Mouse (Mus musculus) adrenal gland, adult 2 months (tissue): ENCODE measurements around the gene Rfpl4b. TPM values are rescaled to one million over a fixed set of nuclear protein-coding genes. Genes with fewer than 3 reads are reported as not detected.
"Not testable (repeated sequence)": the region's sequence is repeated elsewhere in the genome, so short reads cannot be mapped to it uniquely, and the experiment has no call there.

Experiments used
- DNase-seq: peaks from one replicate; pipeline ENCODE4 v3.0.0; 2021
- long read RNA-seq: library from polyadenylated mRNA; stranded (forward); transcript quantifications from one replicate; pipeline ENCODE4 v2.0.0, GENCODE M21; 2021
- polyA plus RNA-seq: library from polyadenylated mRNA; depleted of rRNA; stranded (reverse); fragments of >200 nt; gene quantifications from 2 replicates; pipeline ENCODE4 v1.2.3, GENCODE M21; 2012; rRNA removed
- total RNA-seq, 2 experiments: library from RNA; stranded (reverse); gene quantifications; 2 replicates each; pipeline ENCODE4 v1.2.3; 2021

Rfpl4b gene
- not detected for total RNA-seq
- polyA plus RNA-seq, result not detected in 2 replicates
- long read RNA-seq, result 0 reads

DNA sequence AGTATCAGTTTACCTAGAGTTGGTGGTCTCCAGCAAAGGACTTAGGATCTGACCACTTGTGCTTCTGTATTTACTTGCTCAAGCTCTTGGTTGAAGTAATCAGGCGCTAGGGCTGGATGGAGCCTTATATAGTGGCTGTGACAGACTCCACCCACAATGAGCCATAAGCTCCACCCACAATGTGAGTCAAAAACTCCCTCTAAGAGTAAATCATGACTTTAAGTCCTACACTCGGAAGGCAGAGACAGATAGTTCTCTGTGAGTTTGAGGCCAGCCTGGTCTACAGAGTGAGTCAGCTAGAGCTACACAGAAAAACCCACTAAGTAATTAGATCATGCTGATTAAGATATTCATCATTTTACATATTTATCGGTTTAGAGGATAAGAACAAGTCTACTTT lies at the start of gene Rfpl4b:
Gene Rfpl4b, minus strand, starts transcription at position 101 of the 400 bp plus-strand sequence.
- DNase-seq, result no peak

DNA sequence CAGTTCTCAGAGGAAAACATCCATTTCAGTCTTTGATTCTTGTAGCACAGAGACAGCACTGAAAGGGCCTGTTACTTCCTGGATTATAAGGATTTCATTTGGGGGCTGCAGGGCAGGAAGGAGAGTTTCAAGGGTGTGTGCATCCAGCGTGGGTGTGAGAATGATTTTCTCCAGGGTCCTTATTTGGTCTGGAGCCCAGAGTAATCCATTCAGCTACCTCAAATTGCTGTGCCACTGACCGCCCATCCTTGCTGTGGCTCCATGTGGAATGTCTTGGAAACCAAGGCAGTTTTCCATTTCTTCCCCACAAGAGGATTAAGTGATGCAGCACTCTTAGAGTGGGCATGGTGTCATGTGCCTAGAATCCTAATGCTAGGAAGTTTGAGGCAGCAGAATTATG lies 33.6 kb upstream of the Rfpl4b start:
- DNase-seq, result peak; percentile 5

DNA sequence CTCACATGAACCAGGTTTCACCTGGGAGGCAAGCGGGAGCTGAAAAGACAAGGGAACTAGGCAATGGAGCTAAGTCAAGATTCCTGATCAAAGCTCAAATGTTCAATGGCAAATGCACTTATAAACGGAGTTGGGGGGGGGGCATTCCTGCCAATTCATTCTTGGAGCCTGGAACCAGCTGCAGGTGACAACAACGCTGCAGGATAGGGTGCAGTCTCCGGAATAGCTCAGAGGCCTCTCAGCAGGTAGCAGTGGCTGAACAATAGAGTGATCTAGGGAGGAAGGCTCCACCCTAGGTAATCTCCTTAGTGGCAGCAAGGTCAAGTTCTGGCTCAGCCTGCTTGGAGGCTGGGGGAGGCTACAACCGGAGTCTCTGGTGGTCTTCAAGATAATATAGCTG lies 28.4 kb upstream of the Rfpl4b start:
- DNase-seq, result not testable (repeated sequence)

DNA sequence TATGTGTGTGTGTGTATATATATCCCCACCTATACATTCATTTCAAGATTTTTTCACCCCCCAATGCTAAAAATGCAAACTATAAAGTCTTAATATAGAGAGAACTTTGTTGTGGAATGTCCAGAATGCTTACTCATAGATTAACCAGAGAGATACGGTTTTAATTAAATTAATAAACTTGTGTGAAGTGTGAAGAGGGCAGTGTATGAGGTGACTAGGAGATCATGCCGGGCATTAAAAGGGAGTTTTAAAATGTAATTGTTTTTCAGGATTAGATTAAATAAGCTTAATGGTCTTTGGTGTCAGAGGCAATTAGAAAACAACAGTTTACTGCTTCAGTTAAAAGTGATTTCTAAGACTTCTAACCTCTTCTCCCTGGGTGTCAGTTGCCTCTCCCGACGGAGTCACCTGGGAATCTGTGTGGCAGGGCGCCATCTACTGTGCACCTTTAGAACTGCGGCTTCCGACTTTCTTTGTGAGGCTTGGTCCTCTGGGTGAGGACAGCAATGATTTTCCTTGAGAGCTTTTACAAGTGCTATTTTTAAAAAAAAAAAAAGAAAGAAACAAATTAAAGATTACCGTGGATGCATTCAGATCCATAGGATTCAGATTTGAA lies 27.4 kb upstream of the Rfpl4b start:
- peak; percentile 43 for DNase-seq

DNA sequence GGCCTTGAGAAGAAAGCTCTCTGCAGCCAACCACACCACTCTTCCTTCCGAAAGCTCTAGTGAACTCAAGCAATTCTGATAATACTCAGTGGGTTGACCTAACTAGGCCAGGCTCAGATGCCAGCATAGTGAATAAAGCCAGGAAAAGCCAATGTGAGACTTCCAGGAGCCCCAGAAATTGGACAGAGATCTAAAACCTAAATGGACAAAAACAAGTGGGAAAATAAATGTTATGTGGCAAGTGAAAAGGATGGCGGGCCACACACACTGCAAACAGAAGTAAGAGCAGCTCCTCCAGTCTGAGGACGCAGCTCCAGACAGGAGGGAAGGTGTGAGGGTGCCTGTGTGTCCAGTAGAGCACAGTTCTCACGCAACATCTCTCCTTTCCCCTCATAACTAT lies 26.7 kb upstream of the Rfpl4b start:
- DNase-seq, result no peak

DNA sequence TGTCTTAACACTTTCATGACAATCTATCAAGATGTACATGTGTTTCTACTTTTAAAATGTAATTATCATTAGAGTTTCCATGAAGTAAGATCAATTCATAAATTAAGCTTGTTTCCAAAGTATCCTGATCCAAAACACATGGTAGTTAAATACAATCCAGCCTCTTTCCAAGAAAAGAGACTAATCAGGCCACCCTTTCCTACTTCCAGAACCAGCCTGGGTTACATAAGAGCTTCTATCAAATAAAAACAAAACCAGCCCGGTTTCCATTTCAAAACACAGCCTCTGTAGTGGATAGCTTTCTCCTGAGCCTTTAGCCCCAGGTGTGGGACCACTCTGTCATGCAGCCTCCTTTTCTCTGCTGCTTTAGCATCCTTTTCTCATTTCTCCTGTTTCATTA lies 2.2 kb upstream of the Rfpl4b start:
- no peak for DNase-seq

DNA sequence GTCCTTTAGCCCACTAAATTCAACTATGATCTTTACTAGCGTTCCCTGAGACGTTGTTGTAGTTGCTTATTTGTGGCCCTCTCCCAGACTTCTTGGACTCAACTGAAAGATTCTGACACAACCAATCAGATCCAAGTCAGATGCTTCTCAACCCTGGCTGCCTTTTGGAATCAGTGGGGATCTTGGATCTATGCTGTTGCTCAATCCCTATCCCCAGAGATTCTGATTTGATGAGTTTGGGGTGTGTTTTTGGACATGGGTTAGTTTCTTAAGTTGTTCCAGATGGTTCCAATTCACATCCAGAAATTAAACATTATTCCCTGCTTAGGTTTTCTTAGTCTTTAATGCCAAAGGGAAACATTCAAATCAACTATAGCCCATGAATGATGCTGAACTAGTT lies 15.5 kb downstream of the Rfpl4b start:
- no peak for DNase-seq

DNA sequence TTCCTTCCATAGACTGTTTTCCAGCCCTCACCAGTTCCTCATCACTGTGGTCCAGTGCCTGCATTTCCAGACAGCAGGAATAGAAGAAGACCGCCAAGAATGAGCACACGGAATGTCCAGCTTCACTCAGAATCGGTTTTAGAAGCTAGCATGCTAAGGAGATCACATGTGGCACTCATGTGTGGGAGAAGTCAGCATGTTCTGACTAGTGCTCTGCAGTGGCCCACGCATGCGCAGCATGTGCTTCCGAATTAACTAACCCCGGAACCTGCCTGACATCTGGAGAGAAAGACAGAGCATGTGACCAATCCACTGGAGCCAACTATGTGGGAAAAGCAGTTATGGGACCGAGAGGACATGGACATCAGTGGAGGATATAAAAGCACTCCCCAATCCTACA lies 17.5 kb downstream of the Rfpl4b start:
- DNase-seq, result no peak

DNA sequence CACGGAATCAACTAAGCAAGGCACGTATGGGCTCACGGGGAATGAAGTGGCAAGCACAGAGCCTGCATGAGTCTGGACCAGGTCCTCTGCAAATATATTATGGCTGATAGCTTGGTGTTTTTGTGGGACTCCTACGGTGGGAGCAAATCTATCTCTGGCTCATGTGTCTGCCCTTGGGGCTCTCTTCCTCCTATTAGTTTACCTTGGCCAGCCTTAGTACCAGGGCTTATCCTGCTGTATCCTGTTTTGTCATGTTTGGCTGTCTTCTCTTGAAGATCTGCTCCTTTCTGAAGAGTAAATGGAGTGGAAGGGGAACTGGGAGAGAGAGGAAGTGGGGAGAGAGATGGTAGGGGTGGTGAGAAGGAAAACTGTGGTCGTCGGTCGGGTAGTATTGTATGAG lies 18.3 kb downstream of the Rfpl4b start:
- DNase-seq, result no peak

DNA sequence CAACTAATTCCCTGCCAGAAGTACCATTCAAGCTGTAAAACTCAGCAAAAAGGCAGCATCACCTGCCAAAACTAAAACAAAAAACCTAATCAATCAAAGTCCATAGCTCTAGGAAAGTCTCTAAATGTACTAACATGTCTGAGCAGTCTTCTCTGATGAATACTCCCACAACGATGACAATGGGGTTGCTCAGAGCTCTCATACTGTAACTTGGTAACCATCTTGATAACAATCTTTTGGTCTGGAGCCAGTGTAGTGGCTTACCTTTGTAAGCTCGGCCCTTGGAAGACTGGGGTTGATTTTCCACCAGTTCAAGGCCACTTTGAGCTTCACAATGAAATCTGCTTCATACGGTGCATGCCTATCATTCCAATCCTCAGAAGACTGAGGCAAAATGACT lies 33.0 kb downstream of the Rfpl4b start:
- no peak for DNase-seq

Other genes with a start within 250 kb of the Rfpl4b start
- 10 to 100 TPM; 38.9 to 51.2 TPM for gene Lama4, start 143.7 kb upstream of the Rfpl4b start, total RNA-seq
- 30.2 and 38.6 TPM in 2 replicates for gene Lama4, start 143.7 kb upstream of the Rfpl4b start, polyA plus RNA-seq